Mouse (Mus musculus): ENCODE results near the gene Nat8f2.
"Not testable (repeated sequence)": the region's sequence is repeated elsewhere in the genome, so short reads cannot be mapped to it uniquely, and the experiment has no call there.

Gene Nat8f2

DNA sequence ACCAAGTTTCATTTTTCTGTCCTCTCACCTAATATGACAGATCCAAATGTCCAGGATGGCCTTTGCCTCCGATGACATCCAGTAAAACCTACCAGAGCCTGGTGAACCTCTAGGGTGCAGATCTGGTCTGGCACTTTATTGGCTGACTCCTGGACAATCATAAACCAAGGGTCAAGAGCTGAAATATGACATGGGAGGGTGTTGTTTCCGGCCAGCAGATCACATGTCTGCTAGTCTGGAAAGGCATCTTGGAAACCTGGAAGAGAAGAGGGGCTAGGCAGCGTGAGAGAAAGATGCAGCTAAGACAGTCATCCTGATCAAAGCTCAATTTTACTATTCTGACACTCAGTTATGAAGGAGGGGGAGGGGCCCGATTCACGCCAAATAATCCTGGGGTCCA is at the start of gene Nat8f2:
Nat8f2 (minus strand) TSS at position 153 of the 400 bp plus-strand sequence.
- not testable (repeated sequence) for DNase-seq (ENCODE audit: inconsistent ontology term)

DNA sequence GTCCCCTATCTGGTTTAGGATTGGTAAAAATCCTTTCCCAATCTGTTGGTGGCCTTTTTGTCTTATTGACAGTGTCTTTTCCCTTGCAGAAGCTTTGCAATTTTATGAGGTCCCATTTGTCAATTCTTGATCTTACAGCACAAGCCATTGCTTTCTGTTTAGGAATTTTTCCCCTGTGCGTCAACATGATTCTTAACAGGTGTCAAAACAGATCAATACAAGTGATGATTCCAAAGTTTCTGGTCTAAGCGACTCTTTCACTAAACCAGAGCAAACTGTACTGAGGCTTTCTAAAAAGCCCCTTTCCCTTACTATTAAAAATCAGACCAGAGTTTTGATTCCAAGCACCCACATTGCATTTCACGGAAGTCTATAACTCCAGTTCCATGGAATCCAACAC is 49.4 kb upstream of the Nat8f2 start:
- not testable (repeated sequence) for DNase-seq (ENCODE audit: inconsistent ontology term)

DNA sequence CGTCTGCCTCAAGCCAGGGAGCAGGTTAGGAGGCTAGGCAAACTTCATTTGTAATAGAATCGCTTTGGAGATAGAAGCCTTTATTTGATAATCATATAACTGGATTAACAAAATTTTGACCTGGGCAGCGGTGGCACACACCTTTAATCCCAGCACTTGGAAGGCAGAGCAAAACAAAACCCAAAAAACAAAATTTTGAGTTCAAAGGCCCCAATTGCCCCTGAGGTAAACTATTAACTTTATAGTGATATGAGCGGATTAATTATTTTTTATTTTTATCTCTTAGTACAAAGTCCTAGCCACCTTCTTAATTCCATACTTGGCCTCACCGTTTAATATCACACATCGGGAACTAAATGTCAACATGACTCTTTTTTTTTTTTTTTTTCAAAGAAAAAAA is 47.6 kb upstream of the Nat8f2 start:
- no peak for DNase-seq (ENCODE audit: inconsistent ontology term)

DNA sequence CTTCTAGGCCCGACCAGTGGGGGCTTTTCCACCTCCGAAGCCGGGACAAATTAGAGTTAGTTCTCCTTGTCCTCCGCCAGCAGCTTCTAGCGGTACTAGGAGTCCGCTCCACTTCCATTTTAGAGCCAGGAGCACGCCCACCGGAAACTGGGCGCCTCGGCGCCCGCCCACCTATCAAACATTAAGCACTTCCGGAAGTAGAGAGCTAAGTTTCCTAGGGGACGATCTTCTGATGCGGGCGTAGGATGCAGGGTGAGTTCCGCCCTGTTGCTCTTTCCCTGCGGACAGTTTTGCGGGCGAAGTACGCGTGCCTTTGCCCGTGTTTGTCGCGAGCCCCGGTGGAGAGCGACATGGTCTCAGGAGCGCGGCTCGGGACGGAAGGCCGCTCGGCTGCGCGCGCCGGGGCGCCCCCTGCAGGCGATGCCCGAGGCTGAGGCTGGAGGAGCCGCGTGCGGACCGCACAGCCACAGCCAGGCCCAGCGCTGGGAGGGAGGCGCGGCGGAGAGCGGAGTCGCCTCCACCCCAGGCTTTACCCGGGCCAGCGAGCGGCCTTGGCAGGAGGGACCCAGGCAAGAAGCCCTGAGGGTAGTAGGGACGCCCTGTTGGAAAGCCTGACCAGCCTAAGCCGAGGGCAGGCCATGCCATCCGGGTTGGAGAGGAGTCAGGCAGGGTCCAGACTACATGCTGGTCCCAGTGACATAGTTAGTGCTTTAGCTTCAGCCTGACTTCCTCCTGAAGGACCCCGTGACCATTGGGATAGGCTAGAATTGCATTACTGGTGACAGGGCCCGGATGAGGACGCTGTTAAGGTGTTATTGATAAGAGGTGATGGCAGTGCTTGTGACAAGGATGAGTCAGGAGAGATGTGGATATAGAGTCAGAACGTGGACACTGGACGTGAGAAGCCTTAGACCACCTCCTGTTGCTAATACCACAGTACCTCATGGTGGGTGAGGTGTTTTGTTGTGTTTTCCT is 46.9 kb upstream of the Nat8f2 start, which contains the start of gene Nat8f1:
Nat8f1 (minus strand) TSS at position 149 of the 975 bp plus-strand sequence.
- peak; percentile 95 for DNase-seq (ENCODE audit: inconsistent ontology term)

DNA sequence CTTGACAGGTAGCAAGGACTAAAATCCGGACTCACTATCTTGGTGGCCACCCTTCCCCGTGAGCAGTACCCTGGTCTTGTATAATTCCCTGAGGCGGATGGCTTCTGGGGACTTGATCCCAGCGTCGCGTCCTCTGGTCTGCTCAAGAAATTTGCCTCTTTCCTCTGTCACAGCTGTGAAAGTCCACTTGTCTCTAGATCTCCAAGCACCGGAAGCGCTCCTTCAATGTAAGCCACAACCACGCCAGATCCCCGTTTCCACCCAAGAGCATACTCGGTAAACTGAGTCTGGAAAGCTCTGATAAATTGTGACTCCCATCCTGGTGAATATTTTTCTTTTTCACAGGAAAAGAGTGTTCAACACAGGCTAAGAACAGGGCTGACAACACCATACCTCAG is 46.2 kb upstream of the Nat8f2 start:
- no peak for DNase-seq (ENCODE audit: inconsistent ontology term)

DNA sequence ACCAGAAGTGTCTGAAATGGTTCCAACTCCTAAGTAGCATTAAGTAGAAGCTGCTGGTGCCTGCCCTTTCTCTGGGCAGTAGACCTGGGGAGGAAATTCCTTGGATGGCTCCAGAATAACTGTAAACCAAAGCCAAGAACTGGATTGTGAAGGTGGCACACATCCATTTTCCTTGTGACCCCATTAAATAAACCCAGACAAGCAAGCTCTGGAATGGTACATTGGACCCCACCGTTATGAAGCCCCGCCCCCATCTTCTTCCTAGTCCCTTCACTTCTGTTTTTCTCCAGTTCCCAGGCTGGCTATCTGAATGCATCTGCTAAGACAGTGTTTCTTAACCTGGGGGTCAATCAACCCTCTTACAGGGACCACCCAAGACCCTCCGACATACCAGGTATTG is 42.6 kb upstream of the Nat8f2 start, which contains the start of gene Tprkb:
Tprkb (plus strand) TSS at position 279 of the 400 bp plus-strand sequence.
- peak; percentile 68 for DNase-seq (ENCODE audit: inconsistent ontology term)

DNA sequence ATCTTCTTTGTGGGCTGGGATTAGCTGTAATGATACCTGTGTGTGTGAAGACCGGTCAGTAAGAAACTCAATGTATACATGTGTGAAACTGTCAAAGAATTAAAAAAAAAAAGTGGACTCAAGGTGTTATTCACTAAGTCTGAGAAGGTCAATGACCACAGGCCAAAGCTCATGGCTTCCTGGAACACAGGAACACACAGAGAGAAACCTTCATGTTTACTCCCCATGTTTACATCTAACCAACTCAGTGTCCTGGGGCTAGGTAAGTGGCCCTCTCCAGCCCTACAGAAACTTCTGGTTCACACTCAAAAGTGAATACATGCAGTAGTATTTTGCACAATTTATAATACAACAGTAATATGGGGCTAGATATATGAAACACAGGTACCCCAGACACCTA is 40.7 kb upstream of the Nat8f2 start:
- DNase-seq (ENCODE audit: inconsistent ontology term), result no peak

DNA sequence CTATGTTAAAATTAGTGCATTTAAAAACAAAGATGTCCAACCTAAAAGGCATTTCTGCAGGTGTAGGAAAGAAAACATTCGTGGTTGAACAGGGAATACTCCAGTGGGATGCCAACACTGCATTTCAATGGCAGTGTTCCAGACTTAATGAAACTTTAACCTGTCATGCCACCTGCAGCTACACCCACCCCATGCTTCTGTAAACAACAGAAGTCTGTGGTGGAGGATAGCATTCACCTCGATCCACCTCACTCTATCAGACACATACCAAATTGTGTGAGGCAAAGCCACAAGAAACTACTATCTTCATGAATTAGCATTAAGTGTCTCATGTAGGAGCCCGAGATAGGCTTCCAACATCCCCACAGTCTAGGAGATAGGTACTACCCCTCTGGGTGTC is 39.4 kb upstream of the Nat8f2 start:
- DNase-seq (ENCODE audit: inconsistent ontology term), result no peak

DNA sequence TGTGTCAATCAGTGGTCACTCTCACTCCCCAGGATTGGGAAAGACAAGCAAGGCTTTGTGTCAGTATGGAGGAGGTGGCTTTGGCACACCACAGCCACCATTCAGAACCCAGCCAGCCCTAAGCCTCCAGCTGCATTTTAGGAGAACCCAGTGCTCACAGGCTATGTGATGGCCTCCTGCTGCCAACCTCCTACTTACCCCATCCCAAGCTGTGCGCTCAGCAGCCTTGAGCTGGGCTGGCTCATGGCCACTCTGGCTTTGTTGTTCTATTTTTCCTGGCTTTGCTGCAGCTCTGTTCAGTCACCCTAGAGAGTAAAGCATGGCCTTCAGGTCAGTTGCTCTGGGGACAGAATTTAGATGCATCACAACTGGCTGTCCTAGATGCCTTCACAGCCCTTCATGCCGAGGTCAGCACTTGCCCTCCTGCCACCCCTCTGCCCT is 38.0 kb upstream of the Nat8f2 start:
- peak; percentile 89 for DNase-seq (ENCODE audit: inconsistent ontology term)

DNA sequence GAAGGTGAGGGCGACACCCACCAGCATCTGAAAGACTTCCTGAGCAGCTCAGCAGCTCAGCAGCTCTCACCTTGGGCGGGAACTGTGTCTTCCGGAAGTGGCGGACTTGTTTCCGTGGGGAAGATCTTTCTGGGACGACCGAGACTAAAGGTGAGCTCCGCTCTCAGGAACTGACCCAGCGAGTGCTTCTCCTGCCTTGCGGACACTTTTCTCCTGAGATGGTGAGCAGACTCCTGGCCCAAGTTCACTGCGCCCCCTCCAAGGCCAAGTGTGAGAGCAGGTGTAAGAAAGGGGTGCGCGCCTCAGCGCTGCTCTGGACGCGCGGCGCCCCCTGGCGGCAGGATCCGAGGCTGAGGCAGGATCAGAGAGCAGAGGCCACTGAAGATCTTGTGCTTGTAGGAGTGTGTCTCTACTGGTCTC is 35.7 kb upstream of the Nat8f2 start, which contains the start of gene Nat8f4:
Nat8f4 (minus strand) TSS at position 243 of the 420 bp plus-strand sequence.
- DNase-seq (ENCODE audit: inconsistent ontology term), result peak; percentile 60

DNA sequence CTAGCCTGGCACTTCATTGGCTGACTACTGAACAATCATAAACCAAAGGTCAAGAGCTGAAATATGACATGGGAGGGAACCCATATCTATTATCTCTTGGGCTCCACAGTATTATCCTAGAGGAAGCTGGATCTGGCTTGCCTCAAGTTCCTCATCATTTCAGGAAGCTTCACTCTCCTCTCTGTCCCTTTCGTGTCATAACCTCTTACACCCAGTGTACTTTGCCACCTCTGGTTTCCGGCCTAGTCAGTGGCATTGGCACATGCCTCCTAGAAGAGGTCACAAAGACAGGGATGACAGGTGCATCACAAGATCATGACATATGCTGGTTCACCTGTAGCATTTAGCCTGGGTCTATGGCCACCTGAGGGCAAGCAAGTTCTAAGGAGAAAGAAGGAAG is 33.3 kb upstream of the Nat8f2 start:
- no peak for DNase-seq (ENCODE audit: inconsistent ontology term)

DNA sequence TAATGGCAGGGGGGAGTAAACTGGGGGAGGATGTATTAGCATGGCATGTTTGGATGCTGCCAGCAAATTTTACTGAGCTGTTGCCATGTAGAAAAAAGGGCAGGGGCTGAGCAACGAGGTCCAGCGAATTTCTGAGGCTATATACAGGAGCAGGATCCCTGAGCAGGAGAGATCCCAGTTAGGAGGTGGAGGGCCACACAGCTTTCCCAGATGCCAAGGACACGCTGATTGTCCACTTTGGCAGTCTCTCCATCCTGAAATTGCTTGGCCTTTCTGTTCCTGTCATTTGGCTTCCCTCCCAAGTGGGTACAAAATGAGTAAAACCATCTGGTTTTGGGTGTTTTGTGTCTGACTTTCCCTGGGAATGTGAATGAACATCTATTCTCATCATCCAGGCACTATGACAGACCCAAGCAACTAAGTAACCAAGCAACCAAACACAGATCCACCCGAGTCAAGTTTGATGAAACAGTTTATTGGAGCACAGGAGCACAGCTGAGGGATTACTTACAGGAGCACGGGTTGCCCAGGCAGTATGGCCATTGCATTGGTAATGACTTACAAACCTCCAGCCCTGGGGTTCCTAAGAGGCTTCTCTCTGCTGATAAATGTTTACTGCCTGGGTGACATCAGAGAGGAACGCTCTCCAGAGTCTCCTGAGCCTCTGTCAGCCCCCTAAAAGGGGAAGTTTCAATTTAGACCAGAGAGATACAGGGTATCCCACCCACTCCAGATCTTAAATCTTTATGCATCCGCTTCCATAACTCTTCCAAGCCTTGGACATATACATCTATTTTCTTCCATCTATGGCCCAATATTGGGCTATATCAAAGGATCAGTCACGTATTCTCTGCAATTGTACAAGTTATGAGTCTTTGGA is 29.9 kb upstream of the Nat8f2 start:
- peak; percentile 73 for DNase-seq (ENCODE audit: inconsistent ontology term)

DNA sequence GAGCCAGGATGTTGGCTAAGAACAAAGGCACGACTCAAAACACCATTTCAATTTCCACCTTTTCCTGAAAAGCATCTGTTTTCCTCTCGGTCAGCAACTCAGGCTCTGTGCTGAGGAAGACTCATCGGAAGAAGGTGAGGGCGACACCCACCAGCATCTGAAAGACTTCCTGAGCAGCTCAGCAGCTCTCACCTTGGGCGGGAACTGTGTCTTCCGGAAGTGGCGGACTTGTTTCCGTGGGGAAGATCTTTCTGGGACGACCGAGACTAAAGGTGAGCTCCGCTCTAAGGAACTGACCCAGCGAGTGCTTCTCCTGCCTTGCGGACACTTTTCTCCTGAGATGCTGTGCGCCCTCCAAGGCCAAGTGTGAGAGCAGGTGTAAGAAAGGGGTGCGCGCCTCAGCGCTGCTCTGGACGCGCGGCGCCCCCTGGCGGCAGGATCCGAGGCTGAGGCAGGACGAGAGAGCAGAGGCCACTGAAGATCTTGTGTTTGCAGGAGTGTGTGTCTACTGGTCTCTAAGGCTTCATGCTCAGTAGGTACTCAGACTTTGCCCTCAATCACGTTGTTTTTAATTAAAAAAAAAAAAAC is 26.2 kb upstream of the Nat8f2 start:
- DNase-seq (ENCODE audit: inconsistent ontology term), result not testable (repeated sequence)

DNA sequence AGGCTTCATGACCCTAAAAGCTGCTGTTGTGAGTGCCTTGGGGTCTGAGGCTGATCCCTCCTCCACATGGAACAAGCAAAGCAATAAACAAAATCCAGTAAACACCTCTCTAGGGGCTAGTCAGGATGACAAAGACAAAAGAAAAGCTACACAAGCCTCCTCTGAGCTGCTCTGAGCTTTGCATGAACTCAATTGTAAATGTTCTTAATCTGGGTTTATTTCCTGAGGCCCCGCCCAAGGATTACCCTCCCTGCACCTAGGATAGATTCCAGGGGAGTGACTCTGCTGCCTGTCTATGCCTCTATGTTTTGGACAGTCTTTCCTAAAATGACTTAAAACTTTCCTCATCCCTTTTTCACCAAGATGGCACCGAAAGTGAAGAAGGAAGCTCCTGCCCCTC is 20.0 kb upstream of the Nat8f2 start:
- DNase-seq (ENCODE audit: inconsistent ontology term), result no peak

DNA sequence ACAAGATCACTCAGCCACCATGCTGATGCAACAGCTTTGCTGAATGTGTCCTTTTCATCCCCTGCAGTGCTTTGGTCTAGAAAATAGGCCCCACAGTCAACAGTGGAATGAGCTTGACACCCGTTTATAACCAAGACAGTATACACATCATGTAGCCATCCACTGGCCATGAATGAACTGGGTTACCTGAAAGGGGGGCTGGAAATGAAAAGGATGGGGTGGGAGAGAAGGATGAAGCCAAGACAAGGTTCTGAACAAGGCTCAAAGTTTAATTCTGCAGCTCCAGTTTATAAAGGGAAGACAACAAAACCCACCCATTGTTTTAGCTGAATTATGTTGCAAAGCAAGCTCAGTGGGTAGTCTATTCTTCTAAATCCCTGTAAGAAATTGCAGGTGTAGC is 15.4 kb upstream of the Nat8f2 start:
- no peak for DNase-seq (ENCODE audit: inconsistent ontology term)

DNA sequence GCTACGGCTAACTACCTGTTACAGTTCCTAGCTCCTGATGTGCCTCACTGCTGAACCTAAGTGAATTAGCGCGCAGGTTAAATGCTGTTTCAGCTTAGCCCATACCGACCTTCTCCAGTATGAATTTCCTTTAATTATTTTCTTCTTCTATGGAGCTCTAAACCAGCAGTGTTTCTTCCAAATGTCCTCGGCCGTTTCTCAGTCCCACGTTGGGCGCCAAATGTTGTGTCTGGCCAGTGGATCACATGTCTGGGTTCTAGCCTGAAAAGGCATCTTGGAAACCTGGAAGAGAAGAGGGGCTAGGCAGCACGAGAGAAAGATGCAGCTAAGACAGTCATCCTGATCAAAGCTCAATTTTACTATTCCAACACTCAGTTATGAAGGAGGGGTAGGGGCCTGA is 14.3 kb upstream of the Nat8f2 start:
- DNase-seq (ENCODE audit: inconsistent ontology term), result not testable (repeated sequence)

DNA sequence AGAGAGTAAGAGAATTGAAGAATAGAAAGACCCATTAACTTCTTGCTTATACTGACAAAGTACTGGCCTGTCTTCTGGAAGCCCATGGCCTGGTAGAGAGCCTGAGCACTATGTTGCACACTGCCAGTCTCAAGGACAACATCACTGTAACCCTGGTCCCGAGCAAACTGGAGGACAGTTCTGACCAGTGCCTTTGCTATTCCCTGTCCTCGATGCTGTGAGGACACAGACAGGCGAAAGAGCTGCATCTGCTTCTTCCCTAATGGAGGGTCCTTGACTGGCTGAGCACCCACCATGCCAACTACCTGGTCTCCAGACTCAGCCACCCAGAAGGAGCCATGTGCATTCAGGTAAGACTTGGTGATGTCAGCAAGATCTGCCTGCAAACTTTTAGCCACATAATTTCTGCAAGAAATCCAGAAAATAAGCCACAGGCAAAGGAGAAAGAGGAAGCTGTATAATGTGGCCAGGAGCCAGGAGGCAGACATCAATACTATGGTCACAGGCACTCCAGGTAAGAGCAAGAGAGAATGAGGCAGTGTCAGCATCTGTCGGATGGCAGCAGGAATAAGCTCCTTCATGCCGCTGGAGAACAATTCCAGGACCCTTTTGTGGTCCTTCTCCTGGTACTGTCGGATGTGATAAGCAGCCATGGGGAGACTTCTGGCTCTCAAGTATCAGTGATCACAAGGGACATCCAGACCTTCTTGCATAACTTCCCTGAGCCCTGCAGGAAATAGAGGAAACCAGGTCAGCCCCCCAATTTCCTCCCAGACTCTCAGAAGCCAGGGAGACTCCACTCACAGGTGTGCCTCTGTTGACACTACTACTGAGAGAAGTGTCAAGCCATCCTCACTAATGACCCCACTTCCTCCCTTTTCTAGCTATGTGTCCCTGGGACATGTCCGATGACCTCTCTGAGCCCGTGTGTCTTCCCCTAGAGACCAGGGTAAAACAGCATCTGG is 950 bp downstream of the Nat8f2 start:
- no peak for DNase-seq (ENCODE audit: inconsistent ontology term)

DNA sequence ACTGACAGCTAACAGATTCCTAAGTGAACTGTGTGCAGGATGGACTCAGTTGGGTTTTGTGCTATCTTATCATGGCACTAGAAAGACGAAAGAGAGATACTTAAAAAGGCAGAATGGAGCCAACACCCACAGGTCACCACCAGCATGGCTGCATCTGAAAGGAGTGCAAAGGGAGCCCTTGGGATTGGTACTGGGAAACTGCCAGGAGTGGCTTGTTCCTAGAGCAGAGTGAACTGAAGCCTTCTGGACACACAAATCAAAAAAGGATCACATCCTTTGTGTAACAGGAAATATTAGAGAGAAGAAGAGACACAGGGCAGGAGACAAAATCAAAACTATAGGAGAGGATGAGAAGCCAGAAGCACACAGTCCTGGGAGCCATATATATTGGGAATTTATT is 2.0 kb downstream of the Nat8f2 start:
- DNase-seq (ENCODE audit: inconsistent ontology term), result not testable (repeated sequence)

DNA sequence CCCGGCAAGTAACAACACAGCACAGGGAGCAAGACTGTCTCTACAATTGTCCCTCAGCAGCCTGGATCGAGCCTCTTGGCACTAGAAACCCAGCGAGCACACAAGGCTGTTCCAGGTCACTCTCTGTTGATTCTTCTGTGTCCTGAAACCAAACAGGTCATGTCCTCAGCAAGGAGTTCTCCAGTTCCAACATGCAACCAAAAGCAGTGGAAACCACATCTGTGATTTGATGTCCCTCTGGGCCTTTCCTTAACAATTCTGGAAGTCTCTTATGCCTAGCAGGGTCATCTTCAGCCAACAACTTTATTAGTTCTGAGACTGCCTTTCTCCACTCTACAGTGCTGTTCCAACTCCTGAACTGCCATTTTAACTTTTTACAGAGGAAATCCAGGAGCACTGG is 2.8 kb downstream of the Nat8f2 start:
- not testable (repeated sequence) for DNase-seq (ENCODE audit: inconsistent ontology term)

DNA sequence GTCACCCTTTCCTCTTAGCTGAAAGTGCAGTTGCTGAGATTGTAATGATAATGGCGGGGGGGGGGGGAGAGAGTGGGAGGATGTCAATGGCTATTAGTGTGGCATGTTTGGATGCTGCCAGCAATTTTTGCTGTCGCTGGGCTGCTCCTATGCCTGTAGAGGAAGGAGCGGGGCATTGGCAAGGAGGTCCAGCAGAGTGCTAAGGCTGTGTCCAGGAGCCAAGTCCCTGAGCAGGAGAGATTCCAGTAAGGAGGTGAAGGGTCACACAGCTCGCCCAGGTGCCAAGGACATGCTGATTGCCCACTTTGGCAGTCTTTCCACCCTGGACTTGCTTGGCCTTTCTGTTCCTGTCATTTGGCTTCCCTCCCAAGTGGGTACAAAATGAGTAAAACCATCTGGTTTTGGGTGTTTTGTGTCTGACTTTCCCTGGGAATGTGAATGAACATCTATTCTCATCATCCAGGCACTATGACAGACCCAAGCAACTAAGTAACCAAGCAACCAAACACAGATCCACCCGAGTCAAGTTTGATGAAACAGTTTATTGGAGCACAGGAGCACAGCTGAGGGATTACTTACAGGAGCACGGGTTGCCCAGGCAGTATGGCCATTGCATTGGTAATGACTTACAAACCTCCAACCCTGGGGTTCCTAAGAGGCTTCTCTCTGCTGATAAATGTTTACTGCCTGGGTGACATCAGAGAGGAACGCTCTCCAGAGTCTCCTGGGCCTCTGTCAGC is 3.9 kb downstream of the Nat8f2 start:
- peak; percentile 95 for DNase-seq (ENCODE audit: inconsistent ontology term)

Data from Muller cell, postnatal 12 days (primary cell).